Mouse (Mus musculus): Measurements from ENCODE around the gene Rad54l. TPM values are rescaled to one million over a fixed set of nuclear protein-coding genes. Genes with fewer than 3 reads are reported as not detected.

Rad54l gene
- 34.7 and 35.6 TPM in 2 replicates for polyA plus RNA-seq (2015; fragmentation: Nextera tagmentation; extraction: Ambion mirVana)

DNA sequence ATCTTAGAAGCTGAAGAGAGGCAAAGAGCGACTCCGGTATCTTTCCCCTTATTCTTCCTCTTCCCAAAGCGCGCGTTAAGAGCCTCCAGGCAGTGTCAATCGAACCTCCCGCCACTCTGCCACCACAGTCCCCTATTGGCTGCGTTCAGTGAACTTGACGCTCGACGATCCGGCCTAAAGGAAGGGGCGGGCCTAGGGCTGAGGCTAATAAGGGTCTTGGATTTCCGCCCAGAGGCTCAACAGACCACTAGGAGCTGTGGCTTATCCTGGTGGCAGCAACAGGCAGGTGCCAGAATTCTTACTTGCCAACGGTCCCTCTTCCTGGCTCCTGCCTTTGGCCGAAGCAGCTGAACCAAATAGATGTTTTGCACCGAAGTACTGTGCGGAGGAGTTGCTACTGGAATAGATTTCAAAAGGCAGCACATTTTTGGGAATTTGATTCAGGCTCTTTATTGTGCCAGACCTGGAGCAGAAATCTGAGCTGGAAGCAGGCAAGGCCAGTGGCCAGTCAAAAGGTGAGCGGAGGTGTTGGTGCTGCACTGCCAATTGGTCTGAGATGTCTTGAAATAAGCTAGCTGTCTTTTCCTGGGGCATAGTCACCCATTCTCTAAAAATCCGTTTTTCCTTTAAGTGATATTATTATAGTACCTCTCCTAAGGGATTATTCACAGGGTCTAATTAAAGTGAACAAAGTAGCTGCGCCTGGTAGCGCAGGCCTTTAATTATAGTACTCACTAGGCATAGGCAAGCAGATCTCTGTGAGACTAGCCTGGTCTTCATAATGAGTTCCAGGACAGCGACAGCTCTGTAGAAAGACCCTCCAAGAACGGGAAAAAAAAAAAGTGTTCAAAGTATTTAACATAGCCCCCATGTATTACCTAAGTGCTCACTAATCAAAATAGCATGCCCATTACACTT is at the start of gene Rad54l, which contains the start of gene Pomgnt1:
Gene Rad54l, minus strand, starts transcription at position 89 of the 918 bp plus-strand sequence.
Gene Pomgnt1, plus strand, starts transcription at position 239 of the 918 bp plus-strand sequence.
- ATAC-seq (ENCODE audit: low FRiP score, low TSS enrichment): peak; percentile 98
- peak within 1 kb of the TSS; percentile 82 for H3K27ac ChIP-seq (ENCODE audit: low read length)
- no peaks in the 10 kb centered on the region for H3K27me3 ChIP-seq (ENCODE audit: insufficient read depth, low read length)

DNA sequence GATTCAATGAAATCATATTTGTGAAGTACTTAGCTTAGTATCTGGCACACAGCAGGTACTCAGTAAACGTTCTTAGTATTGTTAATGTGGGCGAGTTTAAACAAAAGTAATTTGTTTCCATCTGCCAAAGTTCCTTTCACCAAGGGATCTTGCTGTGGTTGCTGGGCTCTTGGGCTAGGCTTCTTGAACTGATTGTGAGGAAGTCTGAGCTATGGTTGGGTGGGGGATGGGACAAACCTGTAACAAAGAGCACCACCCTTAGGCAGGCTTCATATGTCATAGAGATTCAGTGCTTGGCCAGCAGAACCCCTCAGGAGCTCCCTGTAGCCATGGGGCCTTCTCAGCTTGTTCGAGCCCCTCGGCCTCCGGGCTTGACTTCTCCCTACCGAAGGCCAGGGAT is 49.6 kb upstream of the Rad54l start, which contains the start of the genes 1700042G07Rik and Gm49337:
Gene 1700042G07Rik, plus strand, starts transcription at position 301 of the 400 bp plus-strand sequence.
Gene Gm49337, plus strand, starts transcription at position 313 of the 400 bp plus-strand sequence.
- no peak within 1 kb of the TSS for H3K4me2 ChIP-seq (replicated peaks; ENCODE audit: low read depth, low read length)
- H3K4me3 ChIP-seq (ENCODE audit: low read length): no peak within 1 kb of the TSS
- no peaks in the 10 kb centered on the region for H3K9me3 ChIP-seq (ENCODE audit: low read length)
- WGBS: 85% methylated on average over 6 of the region's 6 CpGs
- no peaks in the 10 kb centered on the region for H3K27me3 ChIP-seq (ENCODE audit: insufficient read depth, low read length)
- H3K36me3 ChIP-seq (ENCODE audit: insufficient read depth, low read length): no peaks in the 10 kb centered on the region
- peaks cover 37% of the 10 kb centered on the region for H3K4me1 ChIP-seq (ENCODE audit: insufficient read depth, low read length)
- no peak within 1 kb of the TSS for H3K27ac ChIP-seq (ENCODE audit: low read length)
- ATAC-seq (ENCODE audit: low FRiP score, low TSS enrichment): no peak
- H3K9ac ChIP-seq (replicated peaks; ENCODE audit: low read length): no peak within 1 kb of the TSS

More for the DNA sequence above, at the start of gene Rad54l, which contains the start of gene Pomgnt1:
- peak within 1 kb of the TSS; percentile 61 for H3K4me2 ChIP-seq (replicated peaks; ENCODE audit: low read depth, low read length)
- 0 out of 2 replicates have a peak, but pooled peaks cover 3% of the 10 kb centered on the region for H3K36me3 ChIP-seq (ENCODE audit: insufficient read depth, low read length)
- peaks cover 21% of the 10 kb centered on the region for H3K4me1 ChIP-seq (ENCODE audit: insufficient read depth, low read length)
- peak within 1 kb of the TSS; percentile 68 for H3K4me3 ChIP-seq (ENCODE audit: low read length)
- no peaks in the 10 kb centered on the region for H3K9me3 ChIP-seq (ENCODE audit: low read length)
- 5% methylated on average over 24 of the region's 24 CpGs for WGBS
- H3K9ac ChIP-seq (replicated peaks; ENCODE audit: low read length): peak within 1 kb of the TSS; percentile 74

DNA sequence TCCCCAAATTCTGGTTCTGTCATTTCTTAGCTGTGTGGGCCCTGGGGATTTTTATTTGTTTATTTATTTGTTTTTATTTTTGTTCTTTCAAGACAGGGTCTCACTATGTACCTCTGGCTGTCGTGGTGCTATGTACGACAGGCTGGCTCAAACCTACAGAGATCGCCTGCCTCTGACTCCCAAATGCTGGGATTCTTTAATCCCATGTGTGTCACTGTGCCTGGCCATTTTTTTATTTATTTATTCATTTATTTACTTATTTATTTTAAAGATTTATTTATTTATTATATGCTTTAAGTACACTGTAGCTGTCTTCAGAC is 45.8 kb upstream of the Rad54l start:
- ATAC-seq (ENCODE audit: low FRiP score, low TSS enrichment): 0 out of 2 replicates have a peak, but pooled peaks have one; percentile 14
- WGBS: 73% methylated on average over 3 of the region's 3 CpGs
- H3K9ac ChIP-seq (replicated peaks; ENCODE audit: low read length): no peak overlapping the region
- H3K36me3 ChIP-seq (ENCODE audit: insufficient read depth, low read length): no peaks in the 10 kb centered on the region
- H3K4me1 ChIP-seq (ENCODE audit: insufficient read depth, low read length): peaks cover 10% of the 10 kb centered on the region
- no peaks in the 10 kb centered on the region for H3K27me3 ChIP-seq (ENCODE audit: insufficient read depth, low read length)
- no peak overlapping the region for H3K27ac ChIP-seq (ENCODE audit: low read length)
- no peak overlapping the region for H3K4me2 ChIP-seq (replicated peaks; ENCODE audit: low read depth, low read length)
- H3K4me3 ChIP-seq (ENCODE audit: low read length): no peak overlapping the region
- no peaks in the 10 kb centered on the region for H3K9me3 ChIP-seq (ENCODE audit: low read length)

DNA sequence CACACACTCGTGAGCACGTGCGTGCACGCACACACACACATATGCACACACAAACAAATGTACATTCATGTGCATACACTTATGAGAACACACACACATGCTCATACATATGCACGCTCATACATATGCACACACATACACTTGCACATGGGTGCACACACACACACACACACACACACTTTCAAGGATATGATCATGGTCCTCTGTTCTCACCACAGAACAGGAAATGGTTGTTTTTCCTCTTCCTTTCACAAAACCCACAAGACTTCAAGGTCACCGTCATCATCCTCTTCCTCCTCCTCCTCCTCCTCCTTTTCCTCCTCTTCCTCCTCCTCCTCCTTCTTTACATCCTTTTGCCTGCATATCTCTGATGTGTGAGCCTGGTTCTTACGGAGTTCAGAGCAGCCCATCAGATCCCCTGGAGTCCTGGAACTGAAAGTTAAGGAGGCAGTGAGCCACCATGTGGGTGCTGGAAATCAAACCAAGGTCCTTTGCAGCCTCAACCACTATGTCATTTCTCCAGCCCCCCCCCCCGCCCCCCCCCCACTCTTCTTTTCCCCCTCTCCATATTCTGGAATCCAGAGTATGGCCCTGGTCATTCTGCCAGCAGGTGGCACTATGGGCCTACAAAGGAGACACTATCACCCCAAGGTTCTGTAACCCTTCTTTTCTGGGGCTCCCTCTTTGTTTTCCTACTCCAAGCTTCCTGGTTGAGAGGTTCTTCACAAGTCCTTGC is 45.3 kb upstream of the Rad54l start:
- Histone ChIP-seq H3K27me3 (ENCODE audit: insufficient read depth, low read length) (no peaks in the 10 kb centered on the region), H3K36me3 (ENCODE audit: insufficient read depth, low read length) (no peaks in the 10 kb centered on the region), H3K9me3 (ENCODE audit: low read length) (no peaks in the 10 kb centered on the region), H3K4me3 (ENCODE audit: low read length) (no peak overlapping the region), H3K27ac (ENCODE audit: low read length) (no peak overlapping the region), H3K4me1 (ENCODE audit: insufficient read depth, low read length) (peaks cover 10% of the 10 kb centered on the region), H3K4me2 (replicated peaks; ENCODE audit: low read depth, low read length) (no peak overlapping the region), H3K9ac (replicated peaks; ENCODE audit: low read length) (no peak overlapping the region)
- WGBS: 68% methylated on average over 8 of the region's 8 CpGs
- ATAC-seq (ENCODE audit: low FRiP score, low TSS enrichment): peak; percentile 52; the same call in 1 of the 2 replicates

DNA sequence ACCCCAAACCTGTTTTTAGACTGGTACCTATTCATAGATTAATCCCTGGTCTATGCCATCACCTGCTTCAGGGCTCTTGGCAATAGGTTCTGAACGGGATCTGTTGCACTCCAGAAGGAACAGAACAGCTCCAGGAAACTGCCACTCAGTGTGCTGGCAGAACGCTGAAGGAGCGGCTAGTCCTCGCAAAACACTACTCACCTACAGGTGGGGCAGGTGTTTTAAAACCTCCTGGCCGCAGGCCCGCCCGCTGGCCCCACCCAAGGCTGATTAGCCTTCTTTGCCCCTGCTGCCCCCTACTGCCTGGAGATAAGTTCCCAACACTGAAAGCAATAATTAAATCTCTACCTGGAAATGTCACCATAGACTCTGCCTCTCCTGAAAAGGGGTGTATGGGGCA is 43.9 kb upstream of the Rad54l start, which contains the start of gene Tspan1:
Gene Tspan1, minus strand, starts transcription at position 198 of the 400 bp plus-strand sequence.
- no peak within 1 kb of the TSS for H3K27ac ChIP-seq (ENCODE audit: low read length)
- no peak within 1 kb of the TSS for H3K9ac ChIP-seq (replicated peaks; ENCODE audit: low read length)
- no peaks in the 10 kb centered on the region for H3K36me3 ChIP-seq (ENCODE audit: insufficient read depth, low read length)
- no peaks in the 10 kb centered on the region for H3K9me3 ChIP-seq (ENCODE audit: low read length)
- H3K27me3 ChIP-seq (ENCODE audit: insufficient read depth, low read length): no peaks in the 10 kb centered on the region
- H3K4me3 ChIP-seq (ENCODE audit: low read length): no peak within 1 kb of the TSS
- H3K4me1 ChIP-seq (ENCODE audit: insufficient read depth, low read length): peaks cover 13% of the 10 kb centered on the region
- 28% methylated on average over 7 of the region's 7 CpGs for WGBS
- ATAC-seq (ENCODE audit: low FRiP score, low TSS enrichment): no peak
- no peak within 1 kb of the TSS for H3K4me2 ChIP-seq (replicated peaks; ENCODE audit: low read depth, low read length)

DNA sequence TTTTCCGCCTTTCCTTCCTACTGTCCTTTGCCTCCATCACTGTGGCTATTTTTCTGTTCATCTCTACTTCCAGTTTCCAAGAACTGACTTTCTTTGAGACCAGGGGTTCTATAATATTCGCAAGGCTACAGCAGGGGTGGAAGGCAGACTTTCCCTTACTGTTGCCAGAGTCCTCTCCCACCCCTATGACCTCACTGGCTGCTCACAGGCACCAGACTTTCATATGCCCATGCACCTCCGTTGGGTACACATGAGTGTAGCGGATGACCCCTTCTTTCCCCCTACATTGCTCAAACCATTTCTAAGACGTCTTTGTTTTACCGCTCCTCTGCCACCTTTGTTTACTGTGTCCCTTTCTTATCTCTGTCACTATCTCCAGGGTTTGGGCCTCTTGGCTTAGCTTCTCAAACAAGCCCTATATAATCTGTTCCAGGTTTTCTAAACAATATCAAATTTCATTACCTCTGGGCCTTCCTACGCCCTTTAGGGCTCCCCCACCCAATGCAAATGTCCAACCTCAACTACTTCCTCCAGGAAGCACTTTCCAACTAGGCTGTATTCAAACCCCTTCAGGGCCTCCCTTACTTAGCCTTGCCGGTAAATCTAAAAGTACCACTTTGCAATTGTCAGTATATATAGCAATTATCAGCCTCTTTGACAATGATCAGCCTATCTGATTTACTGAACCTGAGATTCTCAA is 42.4 kb upstream of the Rad54l start:
- no peaks in the 10 kb centered on the region for H3K27me3 ChIP-seq (ENCODE audit: insufficient read depth, low read length)
- H3K9me3 ChIP-seq (ENCODE audit: low read length): no peaks in the 10 kb centered on the region
- no peak overlapping the region for H3K4me3 ChIP-seq (ENCODE audit: low read length)
- peaks cover 4% of the 10 kb centered on the region; the same call in 1 of the 2 replicates for H3K36me3 ChIP-seq (ENCODE audit: insufficient read depth, low read length)
- H3K27ac ChIP-seq (ENCODE audit: low read length): peak overlapping the region; percentile 0; the same call in 1 of the 2 replicates
- H3K4me1 ChIP-seq (ENCODE audit: insufficient read depth, low read length): peaks cover 18% of the 10 kb centered on the region
- H3K9ac ChIP-seq (replicated peaks; ENCODE audit: low read length): no peak overlapping the region
- no peak for ATAC-seq (ENCODE audit: low FRiP score, low TSS enrichment)
- no peak overlapping the region for H3K4me2 ChIP-seq (replicated peaks; ENCODE audit: low read depth, low read length)
- 49% methylated on average over 8 of the region's 8 CpGs for WGBS

DNA sequence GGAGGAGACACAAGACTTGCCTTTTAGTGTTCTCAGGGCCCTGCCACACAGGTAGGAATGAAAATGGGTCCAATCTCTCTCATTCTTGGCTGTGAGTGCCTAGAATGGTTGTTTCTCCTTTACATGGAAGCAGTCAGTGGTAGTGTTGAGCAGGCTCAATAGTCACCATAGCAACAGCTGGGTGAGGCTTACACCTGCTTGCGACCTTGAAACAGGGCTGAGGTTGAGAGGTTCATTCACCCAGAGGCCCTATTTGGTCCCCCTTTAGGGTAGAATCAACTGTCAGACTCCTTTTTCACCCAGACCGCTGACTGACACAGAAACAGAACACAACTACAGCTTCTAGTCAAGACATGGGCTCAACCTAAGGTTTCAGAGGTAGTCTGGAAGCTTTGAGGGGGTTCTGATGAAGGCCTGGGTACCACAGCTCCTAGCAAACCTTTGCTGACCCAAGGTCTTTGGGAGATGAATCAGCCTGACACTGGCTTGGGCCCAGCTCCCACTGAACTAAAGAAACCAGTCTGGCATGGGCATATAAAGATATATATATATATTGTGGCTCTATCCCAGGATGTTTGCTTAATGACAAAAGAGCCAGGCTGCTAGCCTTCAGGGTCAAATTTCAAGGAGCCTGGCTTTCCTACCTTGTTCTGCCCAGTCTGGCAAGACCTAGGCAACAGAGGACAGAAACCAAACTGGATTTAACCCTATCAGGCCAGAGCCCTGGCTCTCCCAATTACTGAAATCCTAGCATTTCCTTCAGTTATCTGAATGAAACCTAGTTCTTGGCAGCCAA is 41.5 kb upstream of the Rad54l start:
- H3K36me3 ChIP-seq (ENCODE audit: insufficient read depth, low read length): peaks cover 8% of the 10 kb centered on the region; the same call in 1 of the 2 replicates
- 76% methylated on average over 2 of the region's 2 CpGs for WGBS
- H3K27me3 ChIP-seq (ENCODE audit: insufficient read depth, low read length): no peaks in the 10 kb centered on the region
- ATAC-seq (ENCODE audit: low FRiP score, low TSS enrichment): no peak
- no peak overlapping the region for H3K9ac ChIP-seq (replicated peaks; ENCODE audit: low read length)
- peaks cover 23% of the 10 kb centered on the region for H3K4me1 ChIP-seq (ENCODE audit: insufficient read depth, low read length)
- H3K4me3 ChIP-seq (ENCODE audit: low read length): no peak overlapping the region
- no peaks in the 10 kb centered on the region for H3K9me3 ChIP-seq (ENCODE audit: low read length)
- H3K27ac ChIP-seq (ENCODE audit: low read length): peak overlapping the region; percentile 22; the same call in 1 of the 2 replicates
- H3K4me2 ChIP-seq (replicated peaks; ENCODE audit: low read depth, low read length): no peak overlapping the region

DNA sequence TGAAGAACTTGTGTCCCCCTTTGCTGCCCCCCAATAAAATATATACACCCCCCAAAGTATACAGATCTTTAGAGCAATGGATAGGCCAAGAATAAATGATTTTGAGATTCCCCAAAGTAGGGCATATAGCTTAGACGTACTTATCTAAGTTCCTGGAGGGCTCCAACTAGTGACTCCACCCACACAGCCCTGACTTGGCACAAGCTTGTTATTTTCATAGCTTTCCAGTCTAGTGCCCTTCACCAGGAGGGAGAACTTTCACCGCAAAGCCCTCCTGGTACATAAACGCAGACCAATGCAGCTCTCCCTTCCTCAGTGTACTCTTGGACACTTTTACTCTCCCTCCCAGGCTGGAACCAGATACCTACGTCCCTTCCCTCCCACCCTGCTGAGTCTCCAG is 38.7 kb upstream of the Rad54l start:
- Histone ChIP-seq H3K4me3 (ENCODE audit: low read length) (no peak overlapping the region), H3K4me2 (replicated peaks; ENCODE audit: low read depth, low read length) (no peak overlapping the region), H3K9me3 (ENCODE audit: low read length) (no peaks in the 10 kb centered on the region), H3K9ac (replicated peaks; ENCODE audit: low read length) (no peak overlapping the region), H3K27me3 (ENCODE audit: insufficient read depth, low read length) (no peaks in the 10 kb centered on the region), H3K27ac (ENCODE audit: low read length) (no peak overlapping the region; the same call in 1 of the 2 replicates), H3K36me3 (ENCODE audit: insufficient read depth, low read length) (peaks cover 33% of the 10 kb centered on the region), H3K4me1 (ENCODE audit: insufficient read depth, low read length) (peaks cover 24% of the 10 kb centered on the region)
- ATAC-seq (ENCODE audit: low FRiP score, low TSS enrichment): no peak
- WGBS: 46% methylated on average over 4 of the region's 4 CpGs
